Mouse (Mus musculus) T-helper 2 cell (primary cell): ENCODE data around the gene Brinp2.

Experiments used
- in situ Hi-C: fragments of 300-600 bp; cut with MboI, MseI; formaldehyde crosslinking; loops from one replicate; pipeline ENCODE4 v1.15.1; 2025; ENCODE audit warnings: high pct_unique_total_duplicates

The Brinp2 gene

DNA sequence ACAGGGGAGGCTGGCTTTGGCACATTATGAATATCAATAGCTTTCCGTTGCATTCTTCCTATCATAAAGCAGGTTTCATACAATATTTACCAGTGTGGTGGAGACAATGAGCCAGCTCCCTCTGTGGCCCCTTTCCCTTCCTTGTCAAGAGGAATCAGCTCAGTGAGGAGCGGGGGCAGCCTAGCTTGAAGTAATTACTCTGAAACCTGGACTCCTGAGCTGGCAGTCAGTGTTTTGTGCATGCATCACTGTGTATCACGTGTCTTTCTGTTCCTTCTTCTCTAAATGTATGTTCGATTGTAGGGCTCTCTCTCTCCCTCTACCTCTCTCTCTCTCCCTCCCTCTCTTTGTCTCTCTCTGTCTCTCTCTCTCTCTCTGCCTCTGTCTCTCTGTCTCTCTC is 135.1 kb downstream of the Brinp2 start:
- in situ Hi-C loops, result no loop called here

DNA sequence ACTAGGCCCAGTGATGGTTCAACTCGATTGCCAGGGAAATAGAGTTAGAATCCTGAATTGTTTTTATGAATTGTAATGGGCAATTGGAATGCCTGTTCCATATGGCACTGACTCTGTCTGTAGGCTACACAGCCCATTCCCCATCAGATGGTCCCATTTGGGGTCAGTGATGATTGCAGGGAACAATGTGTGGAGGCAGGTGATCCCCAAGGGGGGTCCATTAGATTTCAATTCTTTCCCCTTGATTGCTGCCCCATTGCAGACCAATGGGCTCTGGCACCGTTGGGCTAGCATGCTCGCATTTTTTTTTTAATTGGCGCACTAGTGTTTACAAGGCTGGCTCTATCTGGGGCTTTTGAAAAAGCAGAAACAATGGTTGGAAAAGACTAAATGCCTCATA is 136.0 kb downstream of the Brinp2 start:
- in situ Hi-C loops, result no loop called here

DNA sequence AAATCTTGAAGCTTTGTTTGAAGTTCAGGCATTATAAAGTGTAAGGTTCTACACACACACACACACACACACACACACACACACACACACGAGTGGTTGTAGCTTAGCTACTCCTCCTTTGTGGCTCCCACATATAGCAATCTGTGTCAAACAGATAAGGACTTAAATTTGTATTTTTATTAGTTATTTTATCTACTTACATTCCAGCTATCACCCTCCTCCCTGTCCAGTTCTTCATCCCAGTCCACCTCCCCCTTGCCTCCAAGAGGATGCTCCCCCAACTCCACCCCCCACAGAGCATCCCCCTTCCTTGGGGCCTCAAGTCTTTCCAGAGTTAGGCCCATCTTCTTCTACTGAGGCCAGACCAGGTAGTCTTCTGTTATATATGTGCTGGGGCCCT is 137.4 kb downstream of the Brinp2 start:
- in situ Hi-C loops, result no loop called here

DNA sequence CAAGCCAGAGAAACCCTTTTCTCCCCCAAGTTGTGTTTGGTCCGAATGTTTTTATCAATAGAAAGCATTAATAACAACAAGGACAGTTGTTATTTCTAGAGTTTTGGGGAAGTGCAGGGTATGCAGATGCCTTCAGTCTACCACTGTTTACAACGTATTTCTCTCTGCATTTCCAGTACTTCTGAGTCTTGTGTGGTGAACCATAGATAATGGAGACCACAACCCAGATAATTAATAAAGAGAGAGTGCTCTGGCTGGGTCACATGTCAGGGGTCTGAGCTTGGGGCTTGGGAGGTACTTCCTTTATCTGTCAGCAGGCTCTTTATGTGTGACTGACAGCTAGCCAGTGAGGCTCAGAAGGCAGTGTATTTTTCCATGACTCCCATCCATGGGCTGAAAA is 137.8 kb downstream of the Brinp2 start:
- in situ Hi-C loops, result no loop called here

DNA sequence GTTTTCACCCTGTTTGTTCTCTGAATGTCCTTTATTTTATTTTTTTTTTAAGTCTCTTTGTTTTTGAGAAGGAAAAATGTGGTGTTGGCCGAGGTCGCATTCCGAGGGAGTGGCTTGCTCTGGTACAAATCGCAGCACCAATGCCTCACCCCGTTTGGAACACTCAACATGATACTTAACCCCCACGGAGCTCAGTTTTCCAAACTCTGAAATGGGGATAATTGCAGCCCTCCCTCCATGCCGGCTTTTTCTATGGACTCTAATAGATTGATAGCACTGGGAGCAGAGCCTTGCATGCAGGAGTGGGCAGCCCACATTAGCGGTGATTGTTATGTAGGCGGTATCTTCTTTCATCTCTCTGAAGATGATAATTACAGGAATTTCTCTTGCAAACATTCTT is 140.5 kb downstream of the Brinp2 start:
- in situ Hi-C loops, result no loop called here

DNA sequence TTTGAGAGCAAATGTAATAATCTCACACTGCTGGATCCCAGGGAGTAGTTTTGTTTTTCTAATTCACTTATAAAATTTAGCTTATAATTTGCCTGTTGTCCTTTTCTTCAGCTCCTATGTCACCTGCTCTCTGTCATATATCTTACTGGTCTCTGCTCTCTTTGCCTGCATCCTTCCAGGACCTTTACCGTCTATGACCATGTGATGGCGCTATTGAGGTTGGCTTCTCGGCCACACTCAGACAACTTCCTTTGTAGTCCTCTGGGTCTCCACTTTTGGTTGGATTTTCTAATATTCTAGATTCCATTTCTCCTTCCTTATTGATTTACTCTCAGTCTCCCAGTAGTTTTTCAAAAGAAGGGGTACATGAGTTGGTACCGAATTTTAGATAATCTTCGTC is 141.4 kb downstream of the Brinp2 start:
- in situ Hi-C loops, result no loop called here

DNA sequence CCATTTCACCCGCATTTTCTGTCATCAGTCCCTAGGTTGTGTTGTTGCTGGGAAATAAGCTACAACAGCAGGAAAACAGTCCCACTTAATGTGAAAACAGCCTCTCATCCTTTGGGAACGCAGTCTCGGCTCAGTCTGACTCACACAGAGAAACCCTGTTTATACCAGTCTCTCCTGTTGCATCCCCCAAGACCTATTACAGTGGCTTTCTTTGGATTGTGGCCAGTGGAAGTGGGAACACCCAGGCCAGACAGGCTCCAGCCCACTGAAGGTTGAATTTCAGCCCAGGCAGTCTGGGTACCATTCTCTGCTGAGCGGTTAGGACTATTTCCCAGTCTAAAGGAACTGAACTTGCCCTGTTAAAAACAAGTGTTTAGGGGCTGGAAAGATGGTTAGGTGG is 142.4 kb downstream of the Brinp2 start:
- in situ Hi-C loops, result no loop called here

DNA sequence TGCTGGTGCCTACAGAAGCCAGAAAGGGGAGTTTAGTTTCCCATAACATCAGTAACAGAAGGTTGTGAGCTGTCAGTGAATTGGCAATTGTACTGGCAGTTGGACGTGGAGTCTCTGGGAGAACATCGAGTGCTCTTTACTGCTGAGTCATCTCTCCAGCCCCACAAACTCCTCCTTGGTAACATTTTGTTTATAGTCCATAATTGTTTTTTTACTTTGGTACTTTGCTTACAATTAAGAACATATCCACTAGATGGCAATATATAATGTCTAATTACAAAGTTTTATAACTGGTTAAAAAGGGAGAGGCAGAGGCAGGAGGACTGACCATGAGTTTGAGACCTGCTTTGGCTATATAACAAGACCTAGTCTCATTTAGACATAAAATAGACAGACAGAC is 148.5 kb downstream of the Brinp2 start:
- in situ Hi-C loops, result no loop called here

DNA sequence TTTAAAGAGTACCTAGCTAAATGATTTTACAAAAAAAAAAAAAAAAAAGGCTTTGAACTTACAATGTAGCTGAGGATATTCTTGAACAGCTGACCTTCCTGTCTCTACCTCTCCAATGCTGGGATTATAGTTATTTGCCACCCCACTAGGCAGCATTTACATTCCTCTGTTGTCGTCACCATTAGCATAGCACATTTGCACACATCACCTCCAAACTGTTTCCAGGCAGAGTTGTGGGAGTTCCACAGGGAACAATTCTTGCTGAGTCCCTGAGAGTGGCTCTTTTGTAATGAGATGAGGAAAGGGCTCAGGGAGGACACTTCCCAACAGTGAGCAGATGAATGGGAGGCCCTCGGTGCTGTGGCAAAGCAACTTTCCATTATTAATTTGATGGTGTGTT is 153.2 kb downstream of the Brinp2 start:
- in situ Hi-C loops, result no loop called here
